Mouse (Mus musculus): ENCODE measurements around the gene Mrpl1. TPM values are rescaled to one million over a fixed set of nuclear protein-coding genes. Genes with fewer than 3 reads are reported as not detected.
A peak's percentile ranks its signal among the peaks of the same experiment; 100 is the strongest.

The Mrpl1 gene
- polyA plus RNA-seq, 1 experiment from 2014 or later = 16.0 TPM

DNA sequence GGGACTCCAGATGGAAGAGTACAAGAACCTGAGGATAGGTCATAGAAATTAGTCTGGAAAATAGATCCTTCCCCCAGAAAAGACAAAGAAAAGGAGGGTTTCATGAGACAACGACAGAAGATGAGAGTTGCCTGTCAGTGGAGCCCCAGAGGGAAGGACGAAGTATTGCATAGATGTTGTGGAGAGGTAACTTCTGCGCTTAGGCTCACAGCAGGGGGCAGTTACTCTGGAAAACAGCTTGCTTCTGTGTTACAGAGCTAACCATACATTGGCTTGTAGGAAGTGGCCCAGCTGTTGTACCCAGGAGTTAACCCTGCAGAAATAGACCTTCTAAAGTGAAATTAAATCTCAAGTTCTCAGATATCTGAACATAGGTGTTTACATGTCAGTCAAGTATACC lies 45.9 kb downstream of the Mrpl1 start:
- no peak for ATAC-seq
- H3K4me3 ChIP-seq (replicated peaks) = no peak overlapping the region
- WGBS = 90% methylated on average over 3 of the region's 3 CpGs
- no peak overlapping the region for H3K4me2 ChIP-seq (replicated peaks)
- H3K36me3 ChIP-seq = no peaks in the 10 kb centered on the region
- H3K27me3 ChIP-seq = no peaks in the 10 kb centered on the region
- H3K9me3 ChIP-seq = no peaks in the 10 kb centered on the region
- H3K27ac ChIP-seq = no peak overlapping the region
- H3K9ac ChIP-seq (replicated peaks) = no peak overlapping the region
- no peaks in the 10 kb centered on the region for H3K4me1 ChIP-seq (replicated peaks)

DNA sequence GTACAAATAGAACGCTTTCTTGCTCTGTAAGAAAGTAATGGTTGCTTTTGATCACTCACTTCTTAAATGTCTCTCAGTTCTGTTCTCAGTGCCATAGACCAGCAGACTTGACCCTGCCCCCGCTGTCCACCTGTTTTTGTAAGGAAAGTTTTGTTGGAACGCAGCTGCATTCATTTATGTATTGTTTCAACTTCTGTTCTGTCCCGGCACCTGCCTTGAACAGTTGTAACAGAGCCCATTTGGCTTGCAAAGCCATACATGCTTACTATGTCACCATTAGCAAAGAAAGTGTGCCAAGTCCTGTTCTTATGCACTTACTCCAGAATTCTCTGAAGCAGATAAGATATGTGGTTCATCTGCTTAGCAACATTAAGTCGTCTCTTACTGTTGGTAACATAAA lies 48.9 kb downstream of the Mrpl1 start:
- H3K27ac ChIP-seq = no peak overlapping the region

DNA sequence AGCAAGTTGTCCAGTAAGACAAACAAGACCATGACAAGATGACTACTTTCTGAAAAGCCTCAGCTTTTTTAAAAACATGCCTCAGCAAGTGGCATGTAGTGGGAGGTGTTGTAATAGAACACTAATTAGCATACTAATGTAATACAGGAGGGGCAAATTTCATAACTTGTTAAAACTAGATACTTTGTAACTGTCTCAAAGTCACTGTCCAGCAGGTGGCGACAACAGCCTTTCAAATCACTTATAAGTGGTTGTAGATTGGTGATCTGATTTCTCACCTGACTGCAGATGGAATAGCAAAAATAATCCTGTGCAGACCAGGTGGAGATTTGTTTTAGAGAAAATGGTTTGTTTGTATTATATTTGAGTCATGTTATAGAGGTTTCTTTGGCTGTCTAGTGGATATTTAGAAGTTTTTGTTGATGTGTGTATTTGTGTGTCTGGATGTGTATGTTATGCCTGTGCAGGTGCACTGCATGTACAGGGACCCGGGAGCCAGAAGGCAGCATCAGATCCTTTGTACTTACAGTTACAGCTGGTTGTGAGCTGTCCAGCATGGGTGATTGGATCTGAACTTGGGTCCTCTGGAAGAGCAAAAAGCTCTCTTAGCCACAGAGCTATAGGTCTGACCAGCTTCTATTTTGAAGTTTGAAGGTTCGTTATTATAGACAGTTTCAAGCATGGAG lies 57.9 kb downstream of the Mrpl1 start:
- H3K36me3 ChIP-seq = peaks cover 23% of the 10 kb centered on the region
- H3K4me1 ChIP-seq (replicated peaks) = no peaks in the 10 kb centered on the region
- peak; percentile 56; the same call in 1 of the 2 replicates for ATAC-seq
- no peak overlapping the region for H3K27ac ChIP-seq
- WGBS = 66% methylated on average over 3 of the region's 3 CpGs
- H3K9me3 ChIP-seq = no peaks in the 10 kb centered on the region
- H3K4me2 ChIP-seq (replicated peaks) = no peak overlapping the region
- H3K27me3 ChIP-seq = no peaks in the 10 kb centered on the region
- no peak overlapping the region for H3K4me3 ChIP-seq (replicated peaks)
- H3K9ac ChIP-seq (replicated peaks) = no peak overlapping the region

More for the DNA sequence above, 48.9 kb downstream of the Mrpl1 start:
- Histone ChIP-seq H3K4me3 (replicated peaks) (no peak overlapping the region), H3K4me1 (replicated peaks) (no peaks in the 10 kb centered on the region), H3K36me3 (peaks cover 7% of the 10 kb centered on the region), H3K27me3 (no peaks in the 10 kb centered on the region), H3K9me3 (no peaks in the 10 kb centered on the region), H3K4me2 (replicated peaks) (no peak overlapping the region), H3K9ac (replicated peaks) (no peak overlapping the region)
- no peak for ATAC-seq
- 93% methylated on average over 5 of the region's 5 CpGs for WGBS

DNA sequence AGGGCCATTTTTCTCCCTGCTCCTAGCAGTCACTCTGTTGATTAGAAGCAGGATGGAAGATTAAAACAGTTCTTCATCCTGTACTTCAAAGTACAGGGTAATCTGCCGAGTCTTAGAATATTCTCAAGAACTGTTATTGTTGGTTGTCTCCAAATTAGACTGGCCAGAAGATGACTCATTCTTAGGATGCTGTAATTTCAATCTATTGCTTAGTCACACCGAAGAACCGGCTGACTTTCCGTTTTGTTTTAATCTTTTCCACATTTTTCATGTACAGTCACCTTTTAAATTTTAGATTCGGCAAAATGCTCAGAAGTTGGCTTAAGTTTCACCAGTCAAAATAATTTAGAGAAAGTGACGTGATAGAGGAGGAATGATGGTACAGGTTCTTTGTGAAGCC lies 61.8 kb downstream of the Mrpl1 start:
- H3K4me2 ChIP-seq (replicated peaks) = no peak overlapping the region
- H3K9me3 ChIP-seq = no peaks in the 10 kb centered on the region
- no peaks in the 10 kb centered on the region for H3K36me3 ChIP-seq
- no peaks in the 10 kb centered on the region for H3K4me1 ChIP-seq (replicated peaks)
- no peak overlapping the region for H3K27ac ChIP-seq
- no peak overlapping the region for H3K4me3 ChIP-seq (replicated peaks)
- 93% methylated on average over 6 of the region's 6 CpGs for WGBS
- no peak for ATAC-seq
- no peaks in the 10 kb centered on the region for H3K27me3 ChIP-seq
- H3K9ac ChIP-seq (replicated peaks) = no peak overlapping the region

DNA sequence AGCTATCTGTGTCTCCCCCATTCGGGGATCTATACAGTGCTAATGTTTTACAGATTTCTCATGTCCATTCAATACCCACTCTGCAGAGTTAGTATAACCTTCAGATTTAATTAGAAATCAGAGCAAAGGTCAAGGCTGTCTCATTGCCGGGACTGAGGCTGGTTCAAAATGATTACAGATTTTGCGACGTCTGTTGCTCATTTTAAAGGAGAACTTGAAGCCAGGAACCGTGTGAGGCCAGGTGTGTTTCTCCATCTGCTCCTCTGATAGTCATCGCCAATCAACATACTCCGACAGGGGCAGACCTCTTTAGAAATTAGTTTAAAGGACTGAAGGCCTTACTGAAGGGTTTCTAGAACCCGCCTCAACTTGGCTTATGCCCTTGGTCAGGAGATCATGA lies 96.5 kb downstream of the Mrpl1 start:
- ATAC-seq = no peak
- Histone ChIP-seq H3K27ac (no peak overlapping the region), H3K4me3 (replicated peaks) (no peak overlapping the region), H3K9ac (replicated peaks) (no peak overlapping the region), H3K4me2 (replicated peaks) (no peak overlapping the region), H3K4me1 (replicated peaks) (peaks cover 7% of the 10 kb centered on the region; the same call in 1 of the 2 replicates), H3K9me3 (no peaks in the 10 kb centered on the region), H3K36me3 (no peaks in the 10 kb centered on the region), H3K27me3 (no peaks in the 10 kb centered on the region)
- WGBS = 78% methylated on average over 8 of the region's 8 CpGs

DNA sequence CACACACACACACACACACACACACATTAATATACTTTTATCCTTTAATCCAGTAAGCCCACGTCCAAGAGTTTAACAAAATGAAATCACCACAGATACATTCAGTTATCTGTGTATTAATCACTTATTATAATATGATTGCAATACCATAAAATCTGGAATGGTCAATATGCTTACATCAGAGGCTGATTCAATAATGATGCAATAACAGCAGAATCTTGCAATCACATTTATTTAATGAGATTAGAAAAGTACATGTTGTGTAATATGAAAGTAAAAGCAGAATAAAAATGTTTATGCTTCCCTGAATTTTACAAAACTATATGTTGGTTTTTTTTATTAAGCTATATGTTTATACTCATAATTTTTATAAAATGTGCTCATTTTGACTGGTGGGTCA lies 97.0 kb downstream of the Mrpl1 start:
- no peak for ATAC-seq
- peaks cover 7% of the 10 kb centered on the region; the same call in 1 of the 2 replicates for H3K4me1 ChIP-seq (replicated peaks)
- 86% methylated on average over 1 of the region's 1 CpGs for WGBS
- H3K4me3 ChIP-seq (replicated peaks) = no peak overlapping the region
- no peaks in the 10 kb centered on the region for H3K27me3 ChIP-seq
- H3K9ac ChIP-seq (replicated peaks) = no peak overlapping the region
- H3K36me3 ChIP-seq = no peaks in the 10 kb centered on the region
- no peaks in the 10 kb centered on the region for H3K9me3 ChIP-seq
- no peak overlapping the region for H3K4me2 ChIP-seq (replicated peaks)
- no peak overlapping the region for H3K27ac ChIP-seq

DNA sequence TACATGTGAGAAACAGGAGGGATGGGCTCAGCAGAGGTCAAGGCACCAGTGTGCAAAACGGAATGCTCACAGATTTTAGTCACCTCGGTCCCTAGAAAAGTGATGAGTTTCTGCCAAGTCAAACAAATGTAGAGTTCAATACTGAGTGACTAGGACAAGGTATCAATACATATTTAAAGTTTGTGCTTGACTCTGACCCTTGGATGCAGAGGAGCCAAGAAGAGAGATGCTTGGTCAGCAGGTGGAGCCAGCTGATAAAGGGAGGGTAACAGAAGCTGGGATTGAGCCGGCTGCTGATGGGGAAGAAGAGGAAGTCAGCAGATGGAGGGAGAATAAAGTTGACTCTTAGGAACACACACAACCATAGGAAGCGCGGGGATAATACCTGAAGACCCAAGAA lies 97.5 kb downstream of the Mrpl1 start:
- no peak overlapping the region for H3K9ac ChIP-seq (replicated peaks)
- no peak for ATAC-seq

DNA sequence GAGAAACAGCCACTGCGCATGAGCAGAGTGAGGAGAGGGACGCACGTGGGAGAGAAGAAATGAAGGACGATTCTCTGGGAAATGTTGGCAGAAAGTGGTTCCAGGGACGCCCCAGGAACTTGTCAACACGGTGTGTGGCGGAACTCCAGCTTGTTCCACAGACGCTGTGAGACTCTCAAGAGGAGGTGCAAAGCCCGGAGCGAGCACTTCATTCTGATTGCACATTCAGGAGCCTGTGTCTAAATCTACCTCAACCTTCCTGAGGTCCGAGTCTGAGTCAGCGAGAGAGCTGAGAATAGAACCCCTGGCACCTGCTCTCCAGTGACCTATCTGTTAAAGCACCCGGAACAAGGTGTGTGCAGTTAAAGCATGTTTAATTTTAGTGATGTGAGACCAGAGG lies 98.8 kb downstream of the Mrpl1 start:
- no peak overlapping the region for H3K9ac ChIP-seq (replicated peaks)
- no peaks in the 10 kb centered on the region for H3K36me3 ChIP-seq
- H3K4me3 ChIP-seq (replicated peaks) = no peak overlapping the region
- WGBS = 81% methylated on average over 13 of the region's 13 CpGs
- H3K4me1 ChIP-seq (replicated peaks) = peaks cover 7% of the 10 kb centered on the region; the same call in 1 of the 2 replicates
- H3K27me3 ChIP-seq = no peaks in the 10 kb centered on the region
- ATAC-seq = no peak
- no peak overlapping the region for H3K4me2 ChIP-seq (replicated peaks)
- no peaks in the 10 kb centered on the region for H3K9me3 ChIP-seq
- H3K27ac ChIP-seq = no peak overlapping the region

More for the DNA sequence above, 97.5 kb downstream of the Mrpl1 start:
- Histone ChIP-seq H3K36me3 (no peaks in the 10 kb centered on the region), H3K9me3 (no peaks in the 10 kb centered on the region), H3K27ac (no peak overlapping the region), H3K27me3 (no peaks in the 10 kb centered on the region), H3K4me1 (replicated peaks) (peaks cover 7% of the 10 kb centered on the region; the same call in 1 of the 2 replicates), H3K4me2 (replicated peaks) (no peak overlapping the region), H3K4me3 (replicated peaks) (no peak overlapping the region)
- WGBS = 81% methylated on average over 5 of the region's 5 CpGs

DNA sequence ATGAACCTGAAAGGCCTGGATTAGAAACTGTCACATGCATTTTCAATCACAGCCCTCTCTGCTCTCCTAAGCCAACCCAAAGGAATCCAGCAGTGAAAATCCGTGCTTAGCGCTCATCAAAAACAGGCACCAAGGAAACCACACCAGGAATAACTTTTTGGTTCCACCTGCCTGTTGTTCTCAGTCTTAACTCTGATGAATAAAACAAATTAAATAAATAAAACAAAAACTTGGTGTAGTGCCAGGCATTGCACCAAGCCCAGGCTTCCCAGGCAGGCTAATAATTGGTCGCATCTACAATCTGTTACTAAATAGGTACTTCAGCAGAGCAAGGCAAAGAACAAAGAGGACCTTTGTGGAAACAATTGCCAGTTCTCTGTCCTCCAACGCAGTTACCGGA lies 99.4 kb downstream of the Mrpl1 start:
- H3K4me2 ChIP-seq (replicated peaks) = no peak overlapping the region
- no peaks in the 10 kb centered on the region for H3K36me3 ChIP-seq
- H3K9ac ChIP-seq (replicated peaks) = no peak overlapping the region
- H3K27me3 ChIP-seq = no peaks in the 10 kb centered on the region
- H3K9me3 ChIP-seq = no peaks in the 10 kb centered on the region
- no peak overlapping the region for H3K27ac ChIP-seq
- peaks cover 7% of the 10 kb centered on the region; the same call in 1 of the 2 replicates for H3K4me1 ChIP-seq (replicated peaks)
- ATAC-seq = no peak
- 29% methylated on average over 5 of the region's 5 CpGs for WGBS
- H3K4me3 ChIP-seq (replicated peaks) = no peak overlapping the region

DNA sequence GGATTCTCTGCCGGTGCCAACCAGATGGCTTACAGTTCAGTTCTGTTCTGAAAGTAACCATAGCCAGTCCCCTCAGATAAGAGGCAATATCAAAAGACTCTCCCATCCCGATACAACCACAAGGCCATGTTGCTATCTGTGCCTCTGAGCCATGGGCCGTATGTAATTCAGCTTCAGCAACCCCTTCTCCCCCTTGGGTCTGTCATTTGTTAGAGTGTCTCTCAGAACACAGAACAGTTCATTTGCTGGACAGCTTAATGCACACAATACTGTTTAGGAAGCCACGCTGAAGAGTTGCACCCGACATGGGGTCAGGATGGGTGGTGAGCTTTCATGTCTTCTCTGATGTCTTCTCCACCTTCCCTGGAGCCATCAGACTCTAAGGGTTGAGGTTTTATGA lies 100.3 kb downstream of the Mrpl1 start:
- Histone ChIP-seq H3K27me3 (no peaks in the 10 kb centered on the region), H3K9me3 (no peaks in the 10 kb centered on the region), H3K4me2 (replicated peaks) (no peak overlapping the region), H3K36me3 (no peaks in the 10 kb centered on the region), H3K9ac (replicated peaks) (no peak overlapping the region), H3K4me3 (replicated peaks) (no peak overlapping the region), H3K4me1 (replicated peaks) (peaks cover 7% of the 10 kb centered on the region; the same call in 1 of the 2 replicates), H3K27ac (no peak overlapping the region)
- no peak for ATAC-seq
- 92% methylated on average over 5 of the region's 5 CpGs for WGBS

DNA sequence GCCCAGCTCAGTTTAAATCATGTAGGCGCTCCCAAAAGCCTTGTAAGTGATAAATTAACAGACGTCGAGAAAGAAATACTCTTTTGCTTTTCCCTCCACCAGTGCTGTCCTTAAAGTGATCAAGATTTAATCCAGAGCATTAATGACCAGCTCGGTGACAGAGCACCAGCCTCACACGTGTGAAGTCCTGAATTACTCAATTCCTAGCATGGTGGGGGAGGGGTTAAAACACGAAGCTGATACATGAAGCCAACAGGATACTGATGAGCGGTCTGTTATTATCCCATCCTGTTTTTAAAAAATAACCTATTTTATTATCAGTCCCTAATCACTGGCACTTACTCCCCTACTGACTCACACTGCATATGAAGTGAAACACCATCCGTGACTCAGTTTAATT lies 102.4 kb downstream of the Mrpl1 start:
- Histone ChIP-seq H3K36me3 (no peaks in the 10 kb centered on the region), H3K27ac (no peak overlapping the region), H3K9me3 (no peaks in the 10 kb centered on the region), H3K9ac (replicated peaks) (no peak overlapping the region), H3K4me2 (replicated peaks) (no peak overlapping the region), H3K27me3 (no peaks in the 10 kb centered on the region), H3K4me3 (replicated peaks) (no peak overlapping the region), H3K4me1 (replicated peaks) (peaks cover 7% of the 10 kb centered on the region; the same call in 1 of the 2 replicates)
- WGBS = 79% methylated on average over 8 of the region's 8 CpGs
- ATAC-seq = no peak
